Mouse (Mus musculus) hindbrain, embryonic 11.5 days (tissue): Measurements from ENCODE around the gene Coq4. TPM values are rescaled to one million over a fixed set of nuclear protein-coding genes. Genes with fewer than 3 reads are reported as not detected.

Experiments
- ATAC-seq: fragments of 200-750 bp; cut with Nextera tagmentation; 2 replicates; pipeline ENCODE4 v1.8.0; 2017; ENCODE audit warnings: mild to moderate bottlenecking, moderate TSS enrichment, moderate library complexity; ENCODE audit not compliant: low FRiP score
- DNase-seq: peaks from one replicate; pipeline ENCODE4 v3.0.0-alpha.2; 2015; ENCODE audit warnings: low spot score
- H3K27ac ChIP-seq: fragments of 300-500 bp; sonication (generic); 2 replicates; pipeline ENCODE4 v1.5.1; 2014; ENCODE audit warnings: mild to moderate bottlenecking, low read depth, low read length
- H3K27me3 ChIP-seq: fragments of 300-500 bp; sonication (generic); 2 replicates; pipeline ENCODE4 v1.6.1; 2014; ENCODE audit warnings: mild to moderate bottlenecking, low read length, moderate library complexity, mixed read lengths; ENCODE audit not compliant: control insufficient read depth, insufficient read depth
- H3K36me3 ChIP-seq: fragments of 300-500 bp; sonication (generic); 2 replicates; pipeline ENCODE4 v1.6.1; 2014; ENCODE audit warnings: mild to moderate bottlenecking, low read length, moderate library complexity, mixed read lengths; ENCODE audit not compliant: control insufficient read depth, insufficient read depth
- H3K4me1 ChIP-seq: fragments of 300-500 bp; sonication (generic); replicated peaks from 2 replicates; pipeline ENCODE4 v1.6.1; 2014; ENCODE audit warnings: low read length, mixed read lengths; ENCODE audit not compliant: control insufficient read depth, insufficient read depth
- H3K4me2 ChIP-seq: fragments of 300-500 bp; sonication (generic); replicated peaks from 2 replicates; pipeline ENCODE4 v1.6.1; 2014; ENCODE audit warnings: mild to moderate bottlenecking, low read depth, low read length
- H3K4me3 ChIP-seq: fragments of 300-500 bp; sonication (generic); 2 replicates; pipeline ENCODE4 v1.5.1; 2014; ENCODE audit warnings: low read depth, low read length
- H3K9ac ChIP-seq: fragments of 300-500 bp; sonication (generic); 2 replicates; pipeline ENCODE4 v1.6.1; 2014; ENCODE audit warnings: low read depth, low read length
- H3K9me3 ChIP-seq: fragments of 300-500 bp; sonication (generic); 2 replicates; pipeline ENCODE4 v1.6.1; 2016; ENCODE audit warnings: low read length; ENCODE audit not compliant: control insufficient read depth
- WGBS: fragments of 180-500 bp; shearing (Covaris S2); extraction: QIAGEN DNeasy Blood & Tissue Kit; methylation state at CpG from one replicate; pipeline ENCODE4 v1.1.7; 2014; 5-methylcytosine and 5-hydroxymethylcytosine counted together
- polyA plus RNA-seq: library from polyadenylated mRNA; unstranded; fragments of >200 nt; fragmentation: Nextera tagmentation; extraction: Ambion mirVana; gene quantifications from 2 replicates; pipeline ENCODE4 v1.2.1, GENCODE M21; 2014

The Coq4 gene
- polyA plus RNA-seq, 1 experiment from 2014 or later = 39.7 TPM

- Histone ChIP-seq H3K4me3 (no peak overlapping the region), H3K9me3 (no peaks in the 10 kb centered on the region), H3K36me3 (no peaks in the 10 kb centered on the region), H3K4me2 (no peak overlapping the region), H3K4me1 (peaks cover 7% of the 10 kb centered on the region), H3K27me3 (no peaks in the 10 kb centered on the region), H3K9ac (no peak overlapping the region), H3K27ac (no peak overlapping the region)
- 96% methylated on average over 4 of the region's 4 CpGs for WGBS
- no peak for DNase-seq
- ATAC-seq = no peak
These were observed 43.8 kb downstream of the Coq4 start for GRCm38 (mm10) chr2:29831106-29831505.

GRCm38 (mm10) chr2:29833796-29834195, 46.5 kb downstream of the Coq4 start:
- Histone ChIP-seq H3K4me2 (no peak overlapping the region), H3K4me1 (peaks cover 8% of the 10 kb centered on the region), H3K9me3 (no peaks in the 10 kb centered on the region), H3K36me3 (no peaks in the 10 kb centered on the region), H3K27me3 (no peaks in the 10 kb centered on the region), H3K4me3 (no peak overlapping the region), H3K9ac (no peak overlapping the region), H3K27ac (no peak overlapping the region)
- no peak for ATAC-seq
- WGBS = 94% methylated on average over 5 of the region's 5 CpGs
- no peak for DNase-seq

GRCm38 (mm10) chr2:29835391-29835899, 48.2 kb downstream of the Coq4 start:
- DNase-seq = peak; percentile 66
- H3K9ac ChIP-seq = peak overlapping the region; percentile 34; the same call in 1 of the 2 replicates
- peak overlapping the region; percentile 4; the same call in 1 of the 2 replicates for H3K4me2 ChIP-seq
- H3K27me3 ChIP-seq = no peaks in the 10 kb centered on the region
- WGBS = 18% methylated on average over 2 of the region's 2 CpGs
- H3K9me3 ChIP-seq = no peaks in the 10 kb centered on the region
- no peak overlapping the region for H3K4me3 ChIP-seq
- H3K27ac ChIP-seq = peak overlapping the region; percentile 91
- ATAC-seq = peak; percentile 55
- no peaks in the 10 kb centered on the region for H3K36me3 ChIP-seq
- peaks cover 16% of the 10 kb centered on the region for H3K4me1 ChIP-seq

GRCm38 (mm10) chr2:29839460-29839859, 52.2 kb downstream of the Coq4 start:
- Histone ChIP-seq H3K9ac (no peak overlapping the region), H3K36me3 (no peaks in the 10 kb centered on the region), H3K4me3 (no peak overlapping the region), H3K4me2 (no peak overlapping the region), H3K27me3 (no peaks in the 10 kb centered on the region), H3K27ac (peak overlapping the region; percentile 96), H3K9me3 (no peaks in the 10 kb centered on the region), H3K4me1 (peaks cover 36% of the 10 kb centered on the region)
- ATAC-seq = peak; percentile 80
- WGBS = 22% methylated on average over 4 of the region's 4 CpGs
- peak; percentile 87 for DNase-seq

GRCm38 (mm10) chr2:29843231-29844105, 56.2 kb downstream of the Coq4 start:
- H3K36me3 ChIP-seq = no peaks in the 10 kb centered on the region
- peaks cover 48% of the 10 kb centered on the region for H3K4me1 ChIP-seq
- DNase-seq (peak; percentile 78), ATAC-seq (peak; percentile 53)
- H3K4me3 ChIP-seq = peak overlapping the region; percentile 95
- peak overlapping the region; percentile 100 for H3K27ac ChIP-seq
- H3K9ac ChIP-seq = peak overlapping the region; percentile 100
- H3K9me3 ChIP-seq = no peaks in the 10 kb centered on the region
- 30% methylated on average over 9 of the region's 9 CpGs for WGBS
- peaks cover 2% of the 10 kb centered on the region; the same call in 1 of the 2 replicates for H3K27me3 ChIP-seq
- H3K4me2 ChIP-seq = peak overlapping the region; percentile 80

- Histone ChIP-seq H3K4me3 (peak overlapping the region; percentile 95), H3K9ac (peak overlapping the region; percentile 100), H3K9me3 (no peaks in the 10 kb centered on the region), H3K4me2 (peak overlapping the region; percentile 80), H3K4me1 (peaks cover 45% of the 10 kb centered on the region), H3K36me3 (no peaks in the 10 kb centered on the region), H3K27ac (peak overlapping the region; percentile 100), H3K27me3 (peaks cover 2% of the 10 kb centered on the region; the same call in 1 of the 2 replicates)
- no peak for DNase-seq
- WGBS = 25% methylated on average over 2 of the region's 2 CpGs
- ATAC-seq = no peak
These were observed 56.8 kb downstream of the Coq4 start for GRCm38 (mm10) chr2:29844115-29844514.

GRCm38 (mm10) chr2:29844661-29845060, 57.4 kb downstream of the Coq4 start:
- 12% methylated on average over 3 of the region's 3 CpGs for WGBS
- ATAC-seq = no peak
- peak overlapping the region; percentile 100 for H3K27ac ChIP-seq
- H3K4me2 ChIP-seq = peak overlapping the region; percentile 80
- peaks cover 2% of the 10 kb centered on the region; the same call in 1 of the 2 replicates for H3K27me3 ChIP-seq
- no peaks in the 10 kb centered on the region for H3K36me3 ChIP-seq
- H3K4me1 ChIP-seq = peaks cover 48% of the 10 kb centered on the region
- DNase-seq = no peak
- H3K9ac ChIP-seq = peak overlapping the region; percentile 100
- peak overlapping the region; percentile 95 for H3K4me3 ChIP-seq
- no peaks in the 10 kb centered on the region for H3K9me3 ChIP-seq

GRCm38 (mm10) chr2:29845636-29846035, 58.3 kb downstream of the Coq4 start:
- H3K36me3 ChIP-seq = no peaks in the 10 kb centered on the region
- DNase-seq (peak; percentile 66), ATAC-seq (0 out of 2 replicates have a peak, but pooled peaks have one; percentile 1)
- H3K9me3 ChIP-seq = no peaks in the 10 kb centered on the region
- peaks cover 45% of the 10 kb centered on the region for H3K4me1 ChIP-seq
- H3K27ac ChIP-seq = peak overlapping the region; percentile 100
- peak overlapping the region; percentile 95 for H3K4me3 ChIP-seq
- 3% methylated on average over 25 of the region's 25 CpGs for WGBS
- H3K9ac ChIP-seq = peak overlapping the region; percentile 100
- peak overlapping the region; percentile 80 for H3K4me2 ChIP-seq
- peaks cover 2% of the 10 kb centered on the region; the same call in 1 of the 2 replicates for H3K27me3 ChIP-seq
